Mouse (Mus musculus) megakaryocyte, adult 5-6 weeks (primary cell): ENCODE results near the gene Ndufv3. TPM values are rescaled to one million over a fixed set of nuclear protein-coding genes. Genes with fewer than 3 reads are reported as not detected.
A peak's percentile ranks its signal among the peaks of the same experiment; 100 is the strongest.

ENCODE experiments used
- ATAC-seq: 2 replicates; pipeline ENCODE4 v1.8.0; 2016; ENCODE audit warnings: mild to moderate bottlenecking, inconsistent platforms; ENCODE audit not compliant: poor library complexity, severe bottlenecking
- total RNA-seq, 2 experiments: library from RNA; stranded (forward) in 1 of 2; stranded (reverse) in 1 of 2; fragments of 153-499, 151-499 nt in 1 of 2; fragments of 221-1000, 200-1000 nt in 1 of 2; gene quantifications; 2 replicates each; pipeline versions ENCODE4 v1.2.3 to v1.2.4; 2015 to 2017

Gene Ndufv3
- 92.8 and 95.7 TPM in 2 replicates for total RNA-seq (2015)
- total RNA-seq (2017), result 215 and 217 TPM in 2 replicates

GRCm38 (mm10) chr17:31519946-31520838, at the start of gene Ndufv3, which contains the start of gene Wdr4:
Gene Ndufv3 (plus strand): TSS chr17:31520115.
Gene Wdr4 (minus strand): TSS chr17:31519980.
- ATAC-seq, result peak; percentile 92

GRCm38 (mm10) chr17:31470766-31471418, 49.0 kb upstream of the Ndufv3 start:
- ATAC-seq, result no peak

GRCm38 (mm10) chr17:31474388-31474787, 45.5 kb upstream of the Ndufv3 start:
- ATAC-seq, result no peak

GRCm38 (mm10) chr17:31478606-31479005, 41.3 kb upstream of the Ndufv3 start:
- ATAC-seq, result no peak

GRCm38 (mm10) chr17:31479108-31479844, 40.6 kb upstream of the Ndufv3 start:
- ATAC-seq, result no peak

GRCm38 (mm10) chr17:31486616-31487198, 33.2 kb upstream of the Ndufv3 start:
- ATAC-seq, result no peak

- ATAC-seq, result no peak
Measured at GRCm38 (mm10) chr17:31487433-31488060, 32.4 kb upstream of the Ndufv3 start.

GRCm38 (mm10) chr17:31491355-31491754, 28.6 kb upstream of the Ndufv3 start:
- ATAC-seq, result peak; percentile 63

- ATAC-seq, result peak; percentile 89
Measured at GRCm38 (mm10) chr17:31492416-31492815, 27.5 kb upstream of the Ndufv3 start.

GRCm38 (mm10) chr17:31494989-31495388, 24.9 kb upstream of the Ndufv3 start:
- no peak for ATAC-seq

- ATAC-seq, result no peak
Measured at GRCm38 (mm10) chr17:31497726-31498125, 22.2 kb upstream of the Ndufv3 start.

GRCm38 (mm10) chr17:31499725-31500124, 20.2 kb upstream of the Ndufv3 start:
- ATAC-seq, result no peak

- ATAC-seq, result no peak
Measured at GRCm38 (mm10) chr17:31500416-31500815, 19.5 kb upstream of the Ndufv3 start.

GRCm38 (mm10) chr17:31500908-31501307, 19.0 kb upstream of the Ndufv3 start:
- ATAC-seq, result no peak

GRCm38 (mm10) chr17:31502261-31502927, 17.5 kb upstream of the Ndufv3 start:
- no peak for ATAC-seq

- ATAC-seq, result no peak
Measured at GRCm38 (mm10) chr17:31503337-31503736, 16.6 kb upstream of the Ndufv3 start.

GRCm38 (mm10) chr17:31503936-31504335, 16.0 kb upstream of the Ndufv3 start:
- ATAC-seq, result no peak

- ATAC-seq, result no peak
Measured at GRCm38 (mm10) chr17:31505013-31505412, 14.9 kb upstream of the Ndufv3 start.

- ATAC-seq, result no peak
Measured at GRCm38 (mm10) chr17:31506282-31506681, 13.6 kb upstream of the Ndufv3 start.

GRCm38 (mm10) chr17:31510944-31511343, 9.0 kb upstream of the Ndufv3 start:
- ATAC-seq, result no peak
